Mouse (Mus musculus): Measurements from ENCODE around the gene Vmn2r90. TPM values are rescaled to one million over a fixed set of nuclear protein-coding genes. Genes with fewer than 3 reads are reported as not detected.
"Not testable (repeated sequence)": the region's sequence is repeated elsewhere in the genome, so short reads cannot be mapped to it uniquely, and the experiment has no call there.

Gene Vmn2r90
- not detected in 2 replicates for polyA plus RNA-seq (2014; fragmentation: Nextera tagmentation; extraction: Ambion mirVana)

DNA sequence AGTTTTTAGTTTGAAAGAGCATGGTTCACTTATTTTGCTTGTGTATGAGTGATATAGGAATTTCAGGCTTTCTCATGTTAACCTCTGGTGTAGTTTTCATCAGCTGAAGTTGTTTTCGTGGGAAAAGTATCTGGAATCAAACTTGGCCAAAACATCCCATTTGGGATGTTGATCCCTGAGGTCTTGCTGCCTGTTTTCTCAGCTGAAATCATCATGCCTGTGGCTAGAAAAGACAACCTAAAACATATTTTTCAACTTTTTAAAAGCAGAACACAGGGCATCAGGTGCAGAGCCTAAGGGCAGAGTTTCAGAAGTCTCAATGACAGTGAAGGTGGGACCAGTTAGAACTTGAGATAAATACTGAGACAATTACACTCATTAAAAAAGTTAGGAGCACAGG lies at the start of gene Vmn2r90:
Gene Vmn2r90 (plus strand): TSS at position 301 of the 400 bp plus-strand sequence.
- WGBS (ENCODE audit: insufficient replicate concordance): 66% methylated on average over 1 of the region's 1 CpGs
- Histone ChIP-seq H3K4me2 (no peak within 1 kb of the TSS), H3K9ac (ENCODE audit: low read depth, low read length) (no peak within 1 kb of the TSS), H3K4me1 (ENCODE audit: control insufficient read depth, insufficient read depth, low read length) (no peaks in the 10 kb centered on the region), H3K36me3 (ENCODE audit: control insufficient read depth, insufficient read depth, low read length) (no peaks in the 10 kb centered on the region), H3K4me3 (ENCODE audit: low read depth, low read length) (no peak within 1 kb of the TSS), H3K27me3 (ENCODE audit: control insufficient read depth, insufficient read depth, low read length) (no peaks in the 10 kb centered on the region), H3K9me3 (replicated peaks; ENCODE audit: control insufficient read depth, low read length) (0 out of 2 replicates have a peak, but pooled peaks cover 2% of the 10 kb centered on the region), H3K27ac (ENCODE audit: low read depth, low read length) (no peak within 1 kb of the TSS)
- no peak for ATAC-seq (replicated peaks; ENCODE audit: insufficient number of reproducible peaks, low FRiP score, low TSS enrichment)

DNA sequence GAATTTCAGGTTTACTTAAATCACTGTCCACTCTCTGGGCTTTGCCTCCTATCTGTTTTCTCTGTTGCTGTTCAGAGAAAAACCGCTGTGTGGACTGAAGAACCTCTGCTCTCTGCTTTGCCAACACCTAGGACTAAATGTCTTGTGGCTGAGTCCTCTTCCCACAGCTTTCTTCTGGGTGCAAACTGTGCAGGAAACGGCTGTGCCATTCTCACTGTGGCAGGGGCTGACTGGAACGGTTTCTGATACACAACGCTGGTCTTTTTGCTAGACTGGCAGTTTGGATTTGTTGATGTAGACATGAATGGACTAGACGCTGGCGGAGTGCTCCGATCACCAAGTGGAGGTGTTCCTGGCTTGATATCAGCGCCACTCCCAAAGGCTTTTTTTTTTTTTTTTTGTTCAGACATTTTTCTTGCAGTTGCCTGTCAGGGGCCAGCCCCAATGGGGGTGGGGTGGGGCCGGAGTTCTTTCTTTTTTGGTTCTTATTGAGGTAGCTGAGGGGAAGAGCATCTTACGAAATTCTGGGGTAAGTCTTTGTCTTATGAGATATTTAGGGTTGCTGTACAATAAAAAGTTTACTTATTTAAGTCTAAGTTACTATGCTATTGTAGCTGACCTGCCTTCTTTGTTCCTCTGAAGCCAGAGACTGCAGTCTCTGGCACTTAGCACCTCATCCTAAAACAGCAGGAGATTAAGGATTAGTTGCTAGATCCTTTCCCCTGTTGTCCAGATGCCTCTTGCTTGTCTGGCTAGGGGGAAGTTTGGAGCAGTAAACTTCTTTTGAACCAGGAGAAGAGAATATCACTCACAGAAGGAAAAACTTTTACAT lies 48.3 kb upstream of the Vmn2r90 start:
- Histone ChIP-seq H3K9ac (ENCODE audit: low read depth, low read length) (0 out of 2 replicates have a peak overlapping the region, but pooled peaks have one; percentile 18), H3K9me3 (replicated peaks; ENCODE audit: control insufficient read depth, low read length) (no peaks in the 10 kb centered on the region), H3K4me2 (peak overlapping the region; percentile 49), H3K4me1 (ENCODE audit: control insufficient read depth, insufficient read depth, low read length) (0 out of 2 replicates have a peak, but pooled peaks cover 5% of the 10 kb centered on the region), H3K27me3 (ENCODE audit: control insufficient read depth, insufficient read depth, low read length) (no peaks in the 10 kb centered on the region), H3K4me3 (ENCODE audit: low read depth, low read length) (peak overlapping the region; percentile 11; the same call in 1 of the 2 replicates), H3K36me3 (ENCODE audit: control insufficient read depth, insufficient read depth, low read length) (no peaks in the 10 kb centered on the region), H3K27ac (ENCODE audit: low read depth, low read length) (no peak overlapping the region)
- WGBS (ENCODE audit: insufficient replicate concordance): 15% methylated on average over 10 of the region's 10 CpGs
- ATAC-seq (replicated peaks; ENCODE audit: insufficient number of reproducible peaks, low FRiP score, low TSS enrichment): no peak

DNA sequence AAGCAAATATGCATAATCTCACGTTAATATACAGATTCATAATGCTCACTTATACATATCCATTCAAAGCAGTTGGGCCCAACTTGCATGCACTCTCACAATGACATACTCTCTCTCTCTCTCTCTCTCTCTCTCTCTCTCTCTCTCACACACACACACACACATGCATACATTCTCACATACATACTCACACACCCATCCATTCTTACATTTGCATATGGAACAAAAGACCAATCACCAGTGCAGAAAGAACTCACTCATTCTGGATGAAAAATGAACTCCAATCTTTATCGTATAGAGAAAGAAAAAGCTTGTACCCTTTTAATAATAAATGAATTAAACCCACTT lies 47.7 kb upstream of the Vmn2r90 start:
- 0 out of 2 replicates have a peak, but pooled peaks cover 5% of the 10 kb centered on the region for H3K4me1 ChIP-seq (ENCODE audit: control insufficient read depth, insufficient read depth, low read length)
- no peak overlapping the region for H3K9ac ChIP-seq (ENCODE audit: low read depth, low read length)
- H3K27me3 ChIP-seq (ENCODE audit: control insufficient read depth, insufficient read depth, low read length): no peaks in the 10 kb centered on the region
- no peaks in the 10 kb centered on the region for H3K9me3 ChIP-seq (replicated peaks; ENCODE audit: control insufficient read depth, low read length)
- 37% methylated on average over 2 of the region's 2 CpGs for WGBS (ENCODE audit: insufficient replicate concordance)
- H3K4me3 ChIP-seq (ENCODE audit: low read depth, low read length): no peak overlapping the region
- H3K27ac ChIP-seq (ENCODE audit: low read depth, low read length): no peak overlapping the region
- ATAC-seq (replicated peaks; ENCODE audit: insufficient number of reproducible peaks, low FRiP score, low TSS enrichment): no peak
- no peaks in the 10 kb centered on the region for H3K36me3 ChIP-seq (ENCODE audit: control insufficient read depth, insufficient read depth, low read length)
- no peak overlapping the region for H3K4me2 ChIP-seq

DNA sequence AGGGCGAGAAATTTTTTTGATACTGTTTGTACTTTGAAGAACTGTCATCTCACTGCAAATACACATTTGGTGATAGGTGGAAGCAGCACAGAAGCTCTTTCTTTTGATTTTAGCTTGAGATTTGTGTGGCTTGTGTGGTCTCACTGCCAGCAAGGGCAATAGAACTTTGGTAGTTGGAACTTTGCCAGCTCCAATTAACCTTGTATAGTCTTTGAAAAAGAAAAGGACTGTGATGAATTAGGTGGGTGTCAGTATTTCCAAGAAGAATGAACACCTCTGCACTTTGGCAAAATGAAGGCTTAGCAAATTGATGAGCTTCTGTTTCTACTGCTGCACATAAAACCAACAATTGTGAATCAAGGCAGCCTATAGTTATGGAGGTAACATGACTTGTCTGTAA lies 24.8 kb upstream of the Vmn2r90 start:
- no peak overlapping the region for H3K4me2 ChIP-seq
- no peak overlapping the region for H3K27ac ChIP-seq (ENCODE audit: low read depth, low read length)
- 77% methylated on average over 1 of the region's 1 CpGs for WGBS (ENCODE audit: insufficient replicate concordance)
- no peaks in the 10 kb centered on the region for H3K9me3 ChIP-seq (replicated peaks; ENCODE audit: control insufficient read depth, low read length)
- no peaks in the 10 kb centered on the region for H3K27me3 ChIP-seq (ENCODE audit: control insufficient read depth, insufficient read depth, low read length)
- no peak overlapping the region for H3K4me3 ChIP-seq (ENCODE audit: low read depth, low read length)
- ATAC-seq (replicated peaks; ENCODE audit: insufficient number of reproducible peaks, low FRiP score, low TSS enrichment): no peak
- no peaks in the 10 kb centered on the region for H3K36me3 ChIP-seq (ENCODE audit: control insufficient read depth, insufficient read depth, low read length)
- H3K4me1 ChIP-seq (ENCODE audit: control insufficient read depth, insufficient read depth, low read length): no peaks in the 10 kb centered on the region
- H3K9ac ChIP-seq (ENCODE audit: low read depth, low read length): no peak overlapping the region

DNA sequence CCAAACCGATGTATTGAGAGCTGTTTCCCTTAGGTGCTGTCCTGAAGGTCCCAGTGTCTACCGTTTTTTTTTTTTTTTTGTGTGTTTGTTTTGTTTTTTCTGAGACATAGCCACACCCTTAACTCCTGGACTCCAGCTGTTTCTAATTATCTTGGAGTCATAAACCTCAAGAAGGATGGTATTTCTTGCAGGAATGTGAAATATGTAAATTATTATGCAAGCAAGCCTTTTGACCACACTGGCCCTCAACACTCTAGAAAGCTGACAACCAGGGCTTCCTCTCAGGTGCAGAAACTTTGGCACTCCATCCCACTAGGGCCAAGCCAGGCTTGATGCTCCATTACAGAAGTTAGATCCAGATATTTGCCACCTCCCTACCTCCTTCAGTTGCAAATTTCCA lies 12.9 kb upstream of the Vmn2r90 start:
- Histone ChIP-seq H3K4me3 (ENCODE audit: low read depth, low read length) (no peak overlapping the region), H3K4me2 (no peak overlapping the region), H3K9me3 (replicated peaks; ENCODE audit: control insufficient read depth, low read length) (no peaks in the 10 kb centered on the region), H3K4me1 (ENCODE audit: control insufficient read depth, insufficient read depth, low read length) (no peaks in the 10 kb centered on the region), H3K27ac (ENCODE audit: low read depth, low read length) (no peak overlapping the region), H3K9ac (ENCODE audit: low read depth, low read length) (no peak overlapping the region), H3K36me3 (ENCODE audit: control insufficient read depth, insufficient read depth, low read length) (no peaks in the 10 kb centered on the region), H3K27me3 (ENCODE audit: control insufficient read depth, insufficient read depth, low read length) (no peaks in the 10 kb centered on the region)
- 50% methylated on average over 2 of the region's 2 CpGs for WGBS (ENCODE audit: insufficient replicate concordance)
- ATAC-seq (replicated peaks; ENCODE audit: insufficient number of reproducible peaks, low FRiP score, low TSS enrichment): no peak

DNA sequence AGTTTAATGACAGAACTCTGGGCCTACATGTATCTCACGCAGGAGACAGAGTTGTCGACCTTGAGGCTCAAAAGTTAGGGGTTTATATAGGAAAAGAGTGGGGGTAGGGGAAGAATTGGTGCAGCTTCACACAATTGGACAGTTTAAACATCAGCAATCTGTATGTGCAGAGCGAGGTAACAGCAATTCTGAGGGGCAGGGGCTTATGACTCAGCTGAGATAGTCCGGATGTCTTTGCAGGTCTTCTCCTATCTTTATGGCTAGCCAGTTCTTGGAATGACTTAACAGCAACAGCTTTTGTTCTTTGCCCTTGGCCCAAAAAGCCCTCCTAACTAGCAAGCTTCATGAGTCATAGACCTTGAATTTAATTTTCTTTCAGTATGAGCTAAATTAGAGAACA lies 28.8 kb downstream of the Vmn2r90 start:
- 75% methylated on average over 4 of the region's 4 CpGs for WGBS (ENCODE audit: insufficient replicate concordance)
- not testable (repeated sequence) for ATAC-seq (replicated peaks; ENCODE audit: insufficient number of reproducible peaks, low FRiP score, low TSS enrichment); H3K4me1 ChIP-seq (ENCODE audit: control insufficient read depth, insufficient read depth, low read length); H3K9me3 ChIP-seq (replicated peaks; ENCODE audit: control insufficient read depth, low read length); H3K27me3 ChIP-seq (ENCODE audit: control insufficient read depth, insufficient read depth, low read length); H3K9ac ChIP-seq (ENCODE audit: low read depth, low read length); H3K4me3 ChIP-seq (ENCODE audit: low read depth, low read length); H3K36me3 ChIP-seq (ENCODE audit: control insufficient read depth, insufficient read depth, low read length); H3K27ac ChIP-seq (ENCODE audit: low read depth, low read length); H3K4me2 ChIP-seq

DNA sequence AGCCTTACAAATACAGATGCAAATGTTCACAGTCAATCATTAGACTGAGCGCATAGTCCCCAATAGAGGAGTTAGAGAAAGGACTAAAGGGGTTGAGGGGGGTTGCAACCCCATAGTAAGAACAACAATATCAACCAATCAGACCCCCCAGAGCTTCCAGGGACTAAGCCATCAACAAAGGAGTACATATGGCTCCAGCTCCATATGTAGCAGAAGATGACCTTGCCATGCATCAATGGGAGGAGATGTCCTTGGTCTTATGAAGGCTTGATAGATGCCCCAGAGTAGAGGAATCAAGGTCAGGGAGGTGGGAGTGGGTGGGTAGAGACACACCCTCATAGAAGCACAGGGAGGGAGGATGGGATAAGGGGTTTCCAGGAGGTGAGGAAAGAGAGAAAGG lies 35.1 kb downstream of the Vmn2r90 start:
- no peak overlapping the region for H3K9ac ChIP-seq (ENCODE audit: low read depth, low read length)
- H3K27me3 ChIP-seq (ENCODE audit: control insufficient read depth, insufficient read depth, low read length): no peaks in the 10 kb centered on the region
- H3K4me3 ChIP-seq (ENCODE audit: low read depth, low read length): no peak overlapping the region
- no peak for ATAC-seq (replicated peaks; ENCODE audit: insufficient number of reproducible peaks, low FRiP score, low TSS enrichment)
- no peaks in the 10 kb centered on the region for H3K4me1 ChIP-seq (ENCODE audit: control insufficient read depth, insufficient read depth, low read length)
- WGBS (ENCODE audit: insufficient replicate concordance): 80% methylated on average over 1 of the region's 1 CpGs
- no peaks in the 10 kb centered on the region for H3K36me3 ChIP-seq (ENCODE audit: control insufficient read depth, insufficient read depth, low read length)
- no peak overlapping the region for H3K27ac ChIP-seq (ENCODE audit: low read depth, low read length)
- no peak overlapping the region for H3K4me2 ChIP-seq
- no peaks in the 10 kb centered on the region for H3K9me3 ChIP-seq (replicated peaks; ENCODE audit: control insufficient read depth, low read length)

DNA sequence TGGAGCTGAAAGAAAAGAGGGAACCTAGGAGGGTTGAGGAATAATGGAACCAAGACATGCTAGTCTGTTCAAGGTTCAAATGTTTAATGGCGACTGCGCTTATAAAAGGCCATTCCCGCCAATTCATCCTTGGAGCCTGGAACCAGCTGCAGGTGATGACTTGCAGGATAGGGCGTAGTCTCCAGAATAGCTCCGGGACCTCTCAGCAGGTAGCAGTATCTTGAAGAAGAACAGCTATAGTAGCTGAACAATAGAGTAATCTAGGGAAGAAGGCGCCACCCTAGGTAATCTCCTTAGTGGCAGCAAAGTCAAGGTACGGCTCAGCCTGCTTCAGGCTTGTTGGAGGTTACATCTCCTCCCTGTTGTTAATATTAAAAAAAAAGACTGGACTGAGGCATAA lies 35.8 kb downstream of the Vmn2r90 start:
- H3K9ac ChIP-seq (ENCODE audit: low read depth, low read length); H3K4me2 ChIP-seq; H3K36me3 ChIP-seq (ENCODE audit: control insufficient read depth, insufficient read depth, low read length); H3K9me3 ChIP-seq (replicated peaks; ENCODE audit: control insufficient read depth, low read length); ATAC-seq (replicated peaks; ENCODE audit: insufficient number of reproducible peaks, low FRiP score, low TSS enrichment); H3K27ac ChIP-seq (ENCODE audit: low read depth, low read length); H3K4me1 ChIP-seq (ENCODE audit: control insufficient read depth, insufficient read depth, low read length); H3K27me3 ChIP-seq (ENCODE audit: control insufficient read depth, insufficient read depth, low read length); H3K4me3 ChIP-seq (ENCODE audit: low read depth, low read length): not testable (repeated sequence)
- 81% methylated on average over 7 of the region's 7 CpGs for WGBS (ENCODE audit: insufficient replicate concordance)

DNA sequence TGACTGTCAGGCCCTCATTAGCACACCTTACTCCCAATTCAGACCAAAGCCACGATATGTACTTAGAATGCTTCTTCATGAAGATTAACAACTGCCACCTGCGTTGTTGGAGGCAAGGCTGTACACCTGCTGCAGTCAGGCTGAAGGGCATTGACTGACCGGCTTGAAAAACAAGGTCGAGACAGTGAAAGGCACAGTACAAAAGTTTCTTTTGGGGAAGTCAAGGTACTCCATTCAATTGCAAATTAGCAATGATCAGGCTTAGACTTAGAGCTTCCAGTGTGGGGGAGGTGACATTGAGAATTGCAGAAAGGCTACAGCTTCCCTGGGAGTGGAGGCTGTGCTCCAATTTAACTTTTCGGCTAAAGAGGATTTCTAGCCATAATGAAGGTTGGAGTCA lies 36.4 kb downstream of the Vmn2r90 start:
- not testable (repeated sequence) for H3K36me3 ChIP-seq (ENCODE audit: control insufficient read depth, insufficient read depth, low read length); H3K9me3 ChIP-seq (replicated peaks; ENCODE audit: control insufficient read depth, low read length); H3K4me2 ChIP-seq; H3K4me1 ChIP-seq (ENCODE audit: control insufficient read depth, insufficient read depth, low read length); H3K4me3 ChIP-seq (ENCODE audit: low read depth, low read length); H3K27me3 ChIP-seq (ENCODE audit: control insufficient read depth, insufficient read depth, low read length); H3K9ac ChIP-seq (ENCODE audit: low read depth, low read length); H3K27ac ChIP-seq (ENCODE audit: low read depth, low read length); ATAC-seq (replicated peaks; ENCODE audit: insufficient number of reproducible peaks, low FRiP score, low TSS enrichment)
- 79% methylated on average over 5 of the region's 5 CpGs for WGBS (ENCODE audit: insufficient replicate concordance)

Measured in heart, embryonic 11.5 days (tissue).